Mouse (Mus musculus): ENCODE data around the gene Fam76b. TPM values are rescaled to one million over a fixed set of nuclear protein-coding genes. Genes with fewer than 3 reads are reported as not detected.

Fam76b gene
- polyA plus RNA-seq, 2 experiments: 8.5 to 11.7 TPM

DNA sequence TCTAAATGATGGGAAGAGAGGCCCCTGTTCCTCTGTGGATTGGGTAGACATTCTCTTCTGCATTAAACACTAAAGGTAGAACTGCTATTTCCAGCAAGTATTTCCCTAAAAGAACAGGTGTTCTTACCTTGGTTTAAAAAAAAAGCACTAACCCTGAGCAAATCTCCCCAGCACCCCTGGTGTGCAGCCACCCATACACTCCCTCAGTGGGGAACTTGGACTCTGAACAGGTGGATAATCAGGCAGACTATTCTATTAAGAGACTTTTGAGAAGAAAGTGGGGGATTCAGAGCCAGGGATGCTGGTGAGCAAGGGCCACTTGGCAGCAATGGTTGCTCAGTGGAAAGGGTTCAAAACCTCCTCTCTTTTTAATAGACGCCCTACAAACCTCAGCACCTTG, 28.7 kb downstream of the Fam76b start:
- no peaks in the 10 kb centered on the region for H3K36me3 ChIP-seq (replicated peaks; ENCODE audit: control insufficient read depth, insufficient read depth, low read depth)
- no peak overlapping the region for H3K4me2 ChIP-seq (ENCODE audit: low read depth)
- ATAC-seq (ENCODE audit: insufficient read depth) (no peak), DNase-seq (ENCODE audit: low read depth in 3 of 3, low spot score in 3 of 3) (no peak)
- H3K27ac ChIP-seq: no peak overlapping the region
- H3K4me3 ChIP-seq (ENCODE audit: insufficient read depth in 1 of 2, low read depth in 2 of 2, low read length in 2 of 2): no peak overlapping the region
- 63% methylated on average over 1 of the region's 1 CpGs for WGBS (ENCODE audit: insufficient replicate concordance)
- H3K4me1 ChIP-seq (replicated peaks; ENCODE audit: control insufficient read depth in 2 of 2, insufficient read depth in 2 of 2, low read length in 1 of 2): no peaks in the 10 kb centered on the region
- TF ChIP-seq EP300 (IDR thresholded peaks at IDR 0.05; ENCODE audit: low read depth) (no peak), CTCF (IDR thresholded peaks at IDR 0.05; ENCODE audit: low read depth) (no peak)
- H3K9me3 ChIP-seq (ENCODE audit: control insufficient read depth, low read length): no peaks in the 10 kb centered on the region
- no peaks in the 10 kb centered on the region for H3K27me3 ChIP-seq (ENCODE audit: control insufficient read depth, insufficient read depth, low read length)
- H3K9ac ChIP-seq (replicated peaks): no peak overlapping the region

DNA sequence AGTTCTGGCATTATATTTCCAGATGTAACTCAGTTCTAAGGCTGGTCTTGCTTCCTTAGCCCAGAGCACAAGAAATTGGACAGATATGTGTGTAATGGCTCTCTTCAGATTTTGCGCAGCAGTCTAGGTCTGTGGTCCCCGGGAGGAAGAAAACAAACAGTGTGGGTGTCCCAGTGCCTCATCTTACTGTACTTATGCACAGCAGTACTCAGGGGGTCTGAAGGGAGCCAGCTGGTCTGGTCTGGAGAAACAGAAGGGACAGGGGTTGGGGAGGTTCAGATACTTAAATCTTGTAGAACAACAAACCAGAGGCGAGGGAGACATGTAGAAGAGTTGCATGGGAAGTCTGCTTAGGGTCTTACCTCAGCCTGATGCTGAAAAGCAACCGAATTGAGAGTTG, 29.3 kb downstream of the Fam76b start:
- no peak for ATAC-seq (ENCODE audit: insufficient read depth)
- no peak for DNase-seq (ENCODE audit: low read depth in 3 of 3, low spot score in 3 of 3)
- Histone ChIP-seq H3K9ac (replicated peaks) (no peak overlapping the region), H3K4me1 (replicated peaks; ENCODE audit: control insufficient read depth in 2 of 2, insufficient read depth in 2 of 2, low read length in 1 of 2) (no peaks in the 10 kb centered on the region), H3K9me3 (ENCODE audit: control insufficient read depth, low read length) (no peaks in the 10 kb centered on the region), H3K4me3 (ENCODE audit: insufficient read depth in 1 of 2, low read depth in 2 of 2, low read length in 2 of 2) (no peak overlapping the region), H3K27me3 (ENCODE audit: control insufficient read depth, insufficient read depth, low read length) (no peaks in the 10 kb centered on the region), H3K27ac (no peak overlapping the region), H3K4me2 (ENCODE audit: low read depth) (no peak overlapping the region), H3K36me3 (replicated peaks; ENCODE audit: control insufficient read depth, insufficient read depth, low read depth) (no peaks in the 10 kb centered on the region)
- 66% methylated on average over 4 of the region's 4 CpGs for WGBS (ENCODE audit: insufficient replicate concordance)
- TF ChIP-seq CTCF (IDR thresholded peaks at IDR 0.05; ENCODE audit: low read depth) (no peak), EP300 (IDR thresholded peaks at IDR 0.05; ENCODE audit: low read depth) (no peak)

DNA sequence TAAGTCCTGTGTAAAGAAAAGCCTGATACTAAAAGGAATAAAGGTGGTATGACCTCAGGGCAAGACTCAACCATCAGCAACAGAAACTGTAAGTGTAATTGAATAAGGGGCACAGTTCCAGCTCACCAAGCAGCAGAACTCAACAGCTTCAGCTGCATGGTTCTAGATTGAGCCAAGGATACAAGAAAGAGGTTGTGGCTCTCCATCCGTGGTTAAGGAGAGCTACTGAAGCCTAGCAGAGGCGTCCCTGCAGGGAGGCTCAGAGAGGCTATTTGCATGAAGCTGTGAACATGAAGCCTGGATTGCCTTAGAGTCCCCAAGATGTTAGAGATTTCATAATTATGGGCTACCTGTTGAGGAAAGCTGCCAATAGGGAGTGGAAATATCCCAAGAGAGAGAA, 40.1 kb downstream of the Fam76b start:
- Histone ChIP-seq H3K9ac (replicated peaks) (no peak overlapping the region), H3K4me1 (replicated peaks; ENCODE audit: control insufficient read depth in 2 of 2, insufficient read depth in 2 of 2, low read length in 1 of 2) (no peaks in the 10 kb centered on the region), H3K27ac (no peak overlapping the region), H3K4me2 (ENCODE audit: low read depth) (no peak overlapping the region), H3K36me3 (replicated peaks; ENCODE audit: control insufficient read depth, insufficient read depth, low read depth) (no peaks in the 10 kb centered on the region), H3K9me3 (ENCODE audit: control insufficient read depth, low read length) (no peaks in the 10 kb centered on the region), H3K27me3 (ENCODE audit: control insufficient read depth, insufficient read depth, low read length) (no peaks in the 10 kb centered on the region), H3K4me3 (ENCODE audit: insufficient read depth in 1 of 2, low read depth in 2 of 2, low read length in 2 of 2) (no peak overlapping the region)
- DNase-seq (ENCODE audit: low read depth in 3 of 3, low spot score in 3 of 3) (no peak), ATAC-seq (ENCODE audit: insufficient read depth) (no peak)
- no peak for TF ChIP-seq EP300 (IDR thresholded peaks at IDR 0.05; ENCODE audit: low read depth)
- no peak for TF ChIP-seq CTCF (IDR thresholded peaks at IDR 0.05; ENCODE audit: low read depth)
- 44% methylated on average over 2 of the region's 2 CpGs for WGBS (ENCODE audit: insufficient replicate concordance)

DNA sequence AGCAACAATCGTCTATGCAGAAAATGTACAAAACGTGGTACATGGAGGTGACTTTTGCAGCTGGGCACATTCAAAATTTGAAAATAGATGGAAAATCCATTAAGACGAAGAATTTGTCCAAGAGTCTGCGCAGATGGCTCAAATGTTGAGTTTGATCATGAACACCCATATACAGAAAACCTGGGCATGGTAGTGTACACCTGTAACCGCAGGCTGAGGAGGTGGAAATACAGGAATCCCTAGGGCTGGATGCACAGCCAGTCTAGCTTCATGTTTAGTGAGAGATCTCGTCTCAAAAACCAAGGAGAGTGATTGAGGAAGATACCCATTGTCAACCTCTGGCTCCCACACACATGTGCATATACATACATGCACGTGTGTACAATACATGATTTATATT, 44.1 kb downstream of the Fam76b start:
- no peaks in the 10 kb centered on the region for H3K36me3 ChIP-seq (replicated peaks; ENCODE audit: control insufficient read depth, insufficient read depth, low read depth)
- H3K4me1 ChIP-seq (replicated peaks; ENCODE audit: control insufficient read depth in 2 of 2, insufficient read depth in 2 of 2, low read length in 1 of 2): no peaks in the 10 kb centered on the region
- H3K4me2 ChIP-seq (ENCODE audit: low read depth): no peak overlapping the region
- H3K4me3 ChIP-seq (ENCODE audit: insufficient read depth in 1 of 2, low read depth in 2 of 2, low read length in 2 of 2): no peak overlapping the region
- no peaks in the 10 kb centered on the region for H3K27me3 ChIP-seq (ENCODE audit: control insufficient read depth, insufficient read depth, low read length)
- TF ChIP-seq CTCF (IDR thresholded peaks at IDR 0.05; ENCODE audit: low read depth): no peak
- H3K9ac ChIP-seq (replicated peaks): no peak overlapping the region
- no peaks in the 10 kb centered on the region for H3K9me3 ChIP-seq (ENCODE audit: control insufficient read depth, low read length)
- 54% methylated on average over 7 of the region's 7 CpGs for WGBS (ENCODE audit: insufficient replicate concordance)
- H3K27ac ChIP-seq: no peak overlapping the region
- ATAC-seq (ENCODE audit: insufficient read depth) (no peak), DNase-seq (ENCODE audit: low read depth in 3 of 3, low spot score in 3 of 3) (no peak)

DNA sequence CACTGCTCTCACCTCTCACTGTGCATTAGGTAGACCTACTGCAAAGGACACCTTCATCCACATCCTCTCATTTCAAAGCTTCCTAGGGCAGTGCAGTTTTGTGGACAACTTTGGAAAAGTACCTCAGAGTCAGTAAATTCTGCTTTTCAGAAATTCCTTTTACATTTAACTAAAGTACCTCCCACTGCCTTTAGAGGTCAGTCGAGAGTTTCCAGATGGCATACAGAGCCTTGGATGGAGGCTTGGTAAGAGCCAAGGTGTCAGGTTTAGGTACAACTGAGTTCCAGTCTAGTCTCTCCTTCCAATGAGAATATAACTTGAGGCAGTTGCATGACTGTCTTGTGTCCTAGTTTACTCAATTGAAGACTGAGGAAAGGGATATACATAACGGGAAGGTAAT, 46.8 kb downstream of the Fam76b start:
- ATAC-seq (ENCODE audit: insufficient read depth): no peak
- no peak for TF ChIP-seq EP300 (IDR thresholded peaks at IDR 0.05; ENCODE audit: low read depth)
- 0 out of 2 replicates have a peak, but pooled peaks have one; percentile 38 for TF ChIP-seq CTCF (IDR thresholded peaks at IDR 0.05; ENCODE audit: low read depth)
- WGBS (ENCODE audit: insufficient replicate concordance): 40% methylated on average over 2 of the region's 2 CpGs
- Histone ChIP-seq H3K4me1 (replicated peaks; ENCODE audit: control insufficient read depth in 2 of 2, insufficient read depth in 2 of 2, low read length in 1 of 2) (no peaks in the 10 kb centered on the region), H3K27ac (no peak overlapping the region), H3K27me3 (ENCODE audit: control insufficient read depth, insufficient read depth, low read length) (no peaks in the 10 kb centered on the region), H3K4me2 (ENCODE audit: low read depth) (no peak overlapping the region), H3K9ac (replicated peaks) (no peak overlapping the region), H3K4me3 (ENCODE audit: insufficient read depth in 1 of 2, low read depth in 2 of 2, low read length in 2 of 2) (no peak overlapping the region), H3K9me3 (ENCODE audit: control insufficient read depth, low read length) (no peaks in the 10 kb centered on the region), H3K36me3 (replicated peaks; ENCODE audit: control insufficient read depth, insufficient read depth, low read depth) (no peaks in the 10 kb centered on the region)
- DNase-seq (ENCODE audit: low read depth in 3 of 3, low spot score in 3 of 3): no peak

All from liver, embryonic 14.5 days (tissue).